Mouse (Mus musculus) C2C12 (cell line): ENCODE measurements at regions not wholly inside any gene's neighbourhood (a gene's known extent, or its start where the extent isn't known, plus 50 kb on each side); places are given as distances from the start of the nearest gene placed in this dataset.

Experiments used
- CEBPB ChIP-seq: IDR thresholded peaks from one replicate; pipeline ENCODE4 v1.6.1; 2011; ENCODE audit warnings: low read depth, mild to moderate bottlenecking, control low read depth, moderate library complexity
- CTCF ChIP-seq: IDR thresholded peaks from one replicate; pipeline ENCODE4 v1.5.1; 2011; ENCODE audit not compliant: control insufficient read depth, insufficient read depth, insufficient read length
- FOSL1 ChIP-seq: IDR thresholded peaks from one replicate; pipeline ENCODE4 v1.8.0; 2011; ENCODE audit warnings: mild to moderate bottlenecking, low read length; ENCODE audit not compliant: poor library complexity, insufficient read depth, severe bottlenecking
- MAX ChIP-seq: IDR thresholded peaks from one replicate; pipeline ENCODE4 v1.6.1; 2011; ENCODE audit warnings: mild to moderate bottlenecking, control low read depth
- USF1 ChIP-seq: IDR thresholded peaks from one replicate; pipeline ENCODE4 v1.6.1; 2011; ENCODE audit warnings: low read depth, mild to moderate bottlenecking, control low read depth, moderate library complexity

DNA sequence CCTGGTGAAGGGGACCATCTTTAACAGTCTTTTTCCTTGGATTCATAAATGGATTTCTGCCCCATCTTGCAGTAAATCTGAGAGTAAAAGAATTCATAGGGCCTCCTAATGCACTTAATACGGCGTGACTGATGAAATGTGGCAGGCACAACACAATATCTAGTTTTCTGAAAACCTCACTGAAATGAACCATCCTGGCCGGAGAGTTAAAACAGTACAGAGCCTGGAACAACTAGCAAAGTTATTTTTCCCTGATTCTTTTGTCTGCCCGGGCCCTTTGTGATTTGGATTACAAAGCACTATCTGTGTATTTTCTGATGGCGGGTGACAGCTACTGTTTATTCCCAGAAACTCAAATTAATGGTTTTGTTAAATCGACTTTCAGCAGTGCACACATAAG is 283.8 kb downstream of the Tox3 start:
- TF ChIP-seq USF1 (no peak), CTCF (no peak), FOSL1 (no peak), CEBPB (no peak), MAX (no peak)
